Mouse (Mus musculus) hindbrain, postnatal 0 days (tissue): ENCODE results near the gene Ifna7. TPM values are rescaled to one million over a fixed set of nuclear protein-coding genes. Genes with fewer than 3 reads are reported as not detected.
A peak's percentile ranks its signal among the peaks of the same experiment; 100 is the strongest.
"Not testable (repeated sequence)": the region's sequence is repeated elsewhere in the genome, so short reads cannot be mapped to it uniquely, and the experiment has no call there.

Source experiments
- ATAC-seq: fragments of 200-750 bp; cut with Nextera tagmentation; 2 replicates; pipeline ENCODE4 v1.8.0; 2017; ENCODE audit warnings: mild to moderate bottlenecking, moderate TSS enrichment, moderate library complexity
- DNase-seq: peaks from one replicate; pipeline ENCODE4 v3.0.0-alpha.2; 2015; ENCODE audit warnings: low spot score
- H3K27ac ChIP-seq: fragments of 300-500 bp; sonication (generic); 2 replicates; pipeline ENCODE4 v1.5.1; 2014; ENCODE audit warnings: mild to moderate bottlenecking
- H3K27me3 ChIP-seq: fragments of 300-500 bp; sonication (generic); 2 replicates; pipeline ENCODE4 v1.6.1; 2014; ENCODE audit warnings: low read length, mixed read lengths; ENCODE audit not compliant: insufficient read depth
- H3K36me3 ChIP-seq: fragments of 300-500 bp; sonication (generic); 2 replicates; pipeline ENCODE4 v1.6.1; 2014; ENCODE audit warnings: low read length, mixed read lengths; ENCODE audit not compliant: insufficient read depth
- H3K4me1 ChIP-seq: fragments of 300-500 bp; sonication (generic); 2 replicates; pipeline ENCODE4 v1.6.1; 2014; ENCODE audit warnings: antibody characterized with exemption, low read length, mixed read lengths; ENCODE audit not compliant: insufficient read depth
- H3K4me2 ChIP-seq: fragments of 300-500 bp; sonication (generic); 2 replicates; pipeline ENCODE4 v1.6.1; 2014; ENCODE audit warnings: low read depth, mild to moderate bottlenecking, low read length, moderate library complexity, mixed read lengths
- H3K4me3 ChIP-seq: fragments of 300-500 bp; sonication (generic); 2 replicates; pipeline ENCODE4 v1.5.1; 2014; ENCODE audit warnings: low read length
- H3K9ac ChIP-seq: fragments of 300-500 bp; sonication (generic); replicated peaks from 2 replicates; pipeline ENCODE4 v1.6.1; 2014; ENCODE audit warnings: mild to moderate bottlenecking, low read length, moderate library complexity, mixed read lengths
- H3K9me3 ChIP-seq: fragments of 300-500 bp; sonication (generic); 2 replicates; pipeline ENCODE4 v1.6.1; 2016; ENCODE audit warnings: low read length, mixed read lengths
- CTCF ChIP-seq: IDR thresholded peaks from 2 replicates; pipeline ENCODE4 v1.5.1; 2016; ENCODE audit warnings: antibody characterized with exemption, control low read depth, low read depth
- WGBS: fragments of 180-500 bp; shearing (Covaris S2); extraction: QIAGEN DNeasy Blood & Tissue Kit; methylation state at CpG from one replicate; pipeline ENCODE4 v1.1.7; 2014; 5-methylcytosine and 5-hydroxymethylcytosine counted together
- polyA plus RNA-seq: library from polyadenylated mRNA; unstranded; fragments of >200 nt; fragmentation: Nextera tagmentation; extraction: Ambion mirVana; gene quantifications from 2 replicates; pipeline ENCODE4 v1.2.1, GENCODE M21; 2015
- total RNA-seq: library from RNA; depleted of rRNA; stranded (reverse); fragments of >200 nt; gene quantifications from 2 replicates; pipeline ENCODE4 v1.2.3, GENCODE M21; 2014; rRNA removed

Ifna7 gene
- total RNA-seq = not detected in 2 replicates
- not detected in 2 replicates for polyA plus RNA-seq

- Histone ChIP-seq H3K9ac (no peak within 1 kb of the TSS), H3K9me3 (no peaks in the 10 kb centered on the region), H3K4me3 (no peak within 1 kb of the TSS), H3K27me3 (no peaks in the 10 kb centered on the region), H3K36me3 (no peaks in the 10 kb centered on the region), H3K4me1 (no peaks in the 10 kb centered on the region), H3K4me2 (no peak within 1 kb of the TSS), H3K27ac (no peak within 1 kb of the TSS)
- no peak for ATAC-seq
- 67% methylated on average over 3 of the region's 3 CpGs for WGBS
- TF ChIP-seq CTCF = no peak
- DNase-seq = no peak
Observed at GRCm38 (mm10) chr4:88815928-88816327, at the start of gene Ifna7. Gene Ifna7 (plus strand): TSS chr4:88816228.

DNA sequence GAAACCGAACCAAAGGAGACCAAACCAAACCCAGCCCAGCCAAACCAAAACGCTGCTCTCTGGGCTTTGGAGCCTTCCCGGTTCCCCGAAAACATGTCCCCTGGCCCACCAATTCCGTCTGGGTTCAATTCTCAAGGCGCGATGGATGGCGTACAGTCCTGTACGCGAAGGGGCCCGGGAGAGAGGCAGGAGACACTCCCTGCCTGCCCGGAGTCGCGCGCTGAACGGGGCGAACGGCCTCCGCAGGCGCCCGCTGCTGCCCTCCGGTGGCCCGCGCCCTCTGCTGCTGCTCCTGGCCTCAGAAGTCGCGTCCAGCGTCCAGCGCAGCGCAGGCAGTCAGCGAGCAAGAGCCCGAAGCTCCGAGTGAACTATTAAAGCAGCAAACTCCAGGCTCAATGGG is 42.5 kb upstream of the Ifna7 start, which contains the start of gene Gm13290:
Gene Gm13290 (plus strand): TSS at position 301 of the 400 bp plus-strand sequence.
- H3K27ac ChIP-seq, H3K4me2 ChIP-seq, H3K27me3 ChIP-seq, H3K4me3 ChIP-seq, DNase-seq, H3K4me1 ChIP-seq, ATAC-seq, H3K9ac ChIP-seq, H3K36me3 ChIP-seq, H3K9me3 ChIP-seq: not testable (repeated sequence)
- WGBS = no CpG with 5 or more reads among the region's 32 CpGs

DNA sequence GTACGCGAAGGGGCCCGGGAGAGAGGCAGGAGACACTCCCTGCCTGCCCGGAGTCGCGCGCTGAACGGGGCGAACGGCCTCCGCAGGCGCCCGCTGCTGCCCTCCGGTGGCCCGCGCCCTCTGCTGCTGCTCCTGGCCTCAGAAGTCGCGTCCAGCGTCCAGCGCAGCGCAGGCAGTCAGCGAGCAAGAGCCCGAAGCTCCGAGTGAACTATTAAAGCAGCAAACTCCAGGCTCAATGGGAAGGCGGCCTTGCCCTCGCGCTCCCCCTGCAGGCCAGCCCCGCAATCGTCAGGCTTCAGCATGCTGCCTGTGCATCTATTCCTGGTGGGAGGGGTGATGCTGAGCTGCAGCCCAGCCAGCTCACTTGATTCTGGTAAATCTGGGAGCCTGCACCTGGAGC is 39.4 kb upstream of the Ifna7 start, which contains the start of gene Gm13289:
Gene Gm13289 (plus strand): TSS at position 301 of the 400 bp plus-strand sequence.
- not testable (repeated sequence) for H3K4me1 ChIP-seq, H3K9ac ChIP-seq, H3K4me3 ChIP-seq, DNase-seq, H3K36me3 ChIP-seq, H3K4me2 ChIP-seq, H3K27ac ChIP-seq, H3K9me3 ChIP-seq, H3K27me3 ChIP-seq, ATAC-seq
- WGBS = no CpG with 5 or more reads among the region's 29 CpGs

GRCm38 (mm10) chr4:88779550-88779949 is 36.5 kb upstream of the Ifna7 start, which contains the start of gene Gm13272:
Gene Gm13272 (plus strand): TSS chr4:88779850.
- not testable (repeated sequence) for ATAC-seq

GRCm38 (mm10) chr4:88780320-88780719 is 35.7 kb upstream of the Ifna7 start:
- H3K27ac ChIP-seq, H3K27me3 ChIP-seq, H3K4me1 ChIP-seq, ATAC-seq, H3K4me2 ChIP-seq, H3K4me3 ChIP-seq, DNase-seq, H3K36me3 ChIP-seq, H3K9me3 ChIP-seq, H3K9ac ChIP-seq: not testable (repeated sequence)
- WGBS = 48% methylated on average over 15 of the region's 18 CpGs

More at GRCm38 (mm10) chr4:88779550-88779949, 36.5 kb upstream of the Ifna7 start, which contains the start of gene Gm13272:
- not testable (repeated sequence) for H3K27me3 ChIP-seq, H3K4me2 ChIP-seq, H3K4me1 ChIP-seq, DNase-seq, H3K36me3 ChIP-seq, H3K4me3 ChIP-seq, H3K9ac ChIP-seq, H3K27ac ChIP-seq, H3K9me3 ChIP-seq
- no CpG with 5 or more reads among the region's 29 CpGs for WGBS

GRCm38 (mm10) chr4:88781831-88782230 is 34.2 kb upstream of the Ifna7 start, which contains the start of gene Ifnz:
Gene Ifnz (plus strand): TSS chr4:88782131.
- H3K27me3 ChIP-seq, H3K27ac ChIP-seq, H3K9ac ChIP-seq, H3K4me3 ChIP-seq, H3K9me3 ChIP-seq, H3K4me1 ChIP-seq, DNase-seq, ATAC-seq, H3K36me3 ChIP-seq: not testable (repeated sequence)
- WGBS = 14% methylated on average over 4 of the region's 7 CpGs
- H3K4me2 ChIP-seq = peak within 1 kb of the TSS; percentile 23; the same call in 1 of the 2 replicates

DNA sequence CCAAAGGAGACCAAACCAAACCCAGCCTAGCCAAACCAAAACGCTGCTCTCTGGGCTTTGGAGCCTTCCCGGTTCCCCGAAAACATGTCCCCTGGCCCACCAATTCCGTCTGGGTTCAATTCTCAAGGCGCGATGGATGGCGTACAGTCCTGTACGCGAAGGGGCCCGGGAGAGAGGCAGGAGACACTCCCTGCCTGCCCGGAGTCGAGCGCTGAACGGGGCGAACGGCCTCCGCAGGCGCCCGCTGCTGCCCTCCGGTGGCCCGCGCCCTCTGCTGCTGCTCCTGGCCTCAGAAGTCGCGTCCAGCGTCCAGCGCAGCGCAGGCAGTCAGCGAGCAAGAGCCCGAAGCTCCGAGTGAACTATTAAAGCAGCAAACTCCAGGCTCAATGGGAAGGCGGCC is 33.7 kb upstream of the Ifna7 start:
- H3K27me3 ChIP-seq, H3K36me3 ChIP-seq, H3K4me1 ChIP-seq, H3K4me3 ChIP-seq, H3K27ac ChIP-seq, H3K9ac ChIP-seq, ATAC-seq, DNase-seq, H3K9me3 ChIP-seq: not testable (repeated sequence)
- peak overlapping the region; percentile 23; the same call in 1 of the 2 replicates for H3K4me2 ChIP-seq
- 2% methylated on average over 11 of the region's 31 CpGs for WGBS

DNA sequence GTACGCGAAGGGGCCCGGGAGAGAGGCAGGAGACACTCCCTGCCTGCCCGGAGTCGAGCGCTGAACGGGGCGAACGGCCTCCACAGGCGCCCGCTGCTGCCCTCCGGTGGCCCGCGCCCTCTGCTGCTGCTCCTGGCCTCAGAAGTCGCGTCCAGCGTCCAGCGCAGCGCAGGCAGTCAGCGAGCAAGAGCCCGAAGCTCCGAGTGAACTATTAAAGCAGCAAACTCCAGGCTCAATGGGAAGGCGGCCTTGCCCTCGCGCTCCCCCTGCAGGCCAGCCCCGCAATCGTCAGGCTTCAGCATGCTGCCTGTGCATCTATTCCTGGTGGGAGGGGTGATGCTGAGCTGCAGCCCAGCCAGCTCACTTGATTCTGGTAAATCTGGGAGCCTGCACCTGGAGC is 30.6 kb upstream of the Ifna7 start, which contains the start of gene Gm13276:
Gene Gm13276 (plus strand): TSS at position 301 of the 400 bp plus-strand sequence.
- WGBS = no CpG with 5 or more reads among the region's 27 CpGs
- ATAC-seq, H3K27me3 ChIP-seq: not testable (repeated sequence)

More for the DNA sequence above, 30.6 kb upstream of the Ifna7 start, which contains the start of gene Gm13276:
- H3K9ac ChIP-seq, DNase-seq, H3K4me2 ChIP-seq, H3K9me3 ChIP-seq, H3K4me3 ChIP-seq, H3K4me1 ChIP-seq, H3K36me3 ChIP-seq, H3K27ac ChIP-seq: not testable (repeated sequence)
